Mouse (Mus musculus): Measurements from ENCODE around the gene Pno1. TPM values are rescaled to one million over a fixed set of nuclear protein-coding genes. Genes with fewer than 3 reads are reported as not detected.
"Not testable (repeated sequence)": the region's sequence is repeated elsewhere in the genome, so short reads cannot be mapped to it uniquely, and the experiment has no call there.

Gene Pno1
- 72.7 and 76.4 TPM in 2 replicates for polyA plus RNA-seq (2014; fragmentation: Nextera tagmentation; extraction: Ambion mirVana)

DNA sequence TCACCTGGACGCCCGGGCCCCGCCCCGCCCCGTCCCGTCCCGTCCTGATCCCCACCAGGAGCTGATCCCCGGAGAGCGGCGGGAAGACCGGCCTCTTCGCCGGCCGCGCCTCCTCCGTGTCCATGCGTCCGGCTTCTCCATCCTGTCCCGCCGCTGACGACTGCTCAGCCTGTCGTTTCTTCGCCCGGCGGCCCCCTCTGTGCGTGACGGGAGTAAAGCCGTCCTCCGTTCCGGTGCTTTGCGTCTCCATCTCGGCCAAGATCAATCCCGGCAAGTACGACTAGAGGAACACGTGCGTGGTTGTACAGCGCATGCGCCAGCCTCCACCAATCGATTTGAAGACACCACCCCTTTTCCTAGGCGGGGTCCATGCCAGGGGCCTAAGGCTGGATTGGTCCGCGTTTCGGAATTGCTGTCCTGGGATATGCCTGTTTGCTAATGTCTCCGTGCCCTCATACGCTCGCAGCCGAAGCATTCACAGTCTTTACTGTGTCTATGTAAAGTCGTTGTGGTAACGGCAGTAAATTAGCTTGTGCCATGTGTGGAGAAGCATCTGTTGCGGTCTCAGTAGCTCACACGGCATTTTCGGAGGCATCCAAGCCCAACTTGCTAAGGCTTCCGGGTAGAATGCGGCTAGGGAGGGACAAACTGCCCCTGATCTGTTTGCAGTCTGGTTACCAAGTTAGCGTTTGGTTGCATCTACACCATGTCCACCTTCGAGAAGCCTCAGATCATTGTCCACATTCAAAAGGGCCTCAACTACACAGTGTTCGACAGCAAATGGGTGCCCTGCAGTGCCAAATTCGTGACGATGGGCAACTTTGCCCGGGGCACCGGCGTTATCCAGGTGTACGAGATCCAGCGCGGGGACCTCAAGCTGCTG lies at the start of gene Pno1:
Gene Pno1, minus strand, starts transcription at position 311 of the 883 bp plus-strand sequence.
- Histone ChIP-seq H3K4me2 (replicated peaks; ENCODE audit: low read depth, low read length) (peak within 1 kb of the TSS; percentile 65), H3K9ac (replicated peaks; ENCODE audit: low read depth, low read length) (peak within 1 kb of the TSS; percentile 69), H3K27me3 (ENCODE audit: control insufficient read depth, insufficient read depth, low read length) (no peaks in the 10 kb centered on the region), H3K4me3 (ENCODE audit: low read depth, low read length) (peak within 1 kb of the TSS; percentile 85), H3K4me1 (ENCODE audit: control insufficient read depth, insufficient read depth, low read length) (peaks cover 13% of the 10 kb centered on the region; the same call in 1 of the 2 replicates), H3K36me3 (ENCODE audit: control insufficient read depth, insufficient read depth, low read length) (peaks cover 9% of the 10 kb centered on the region; the same call in 1 of the 2 replicates), H3K27ac (ENCODE audit: low read length) (peak within 1 kb of the TSS; percentile 72), H3K9me3 (ENCODE audit: control insufficient read depth, low read depth, low read length) (no peaks in the 10 kb centered on the region)
- under 1% methylated on average over 65 of the region's 65 CpGs for WGBS
- ATAC-seq (ENCODE audit: insufficient number of reproducible peaks, insufficient read depth, low FRiP score, low read depth), result peak; percentile 98

DNA sequence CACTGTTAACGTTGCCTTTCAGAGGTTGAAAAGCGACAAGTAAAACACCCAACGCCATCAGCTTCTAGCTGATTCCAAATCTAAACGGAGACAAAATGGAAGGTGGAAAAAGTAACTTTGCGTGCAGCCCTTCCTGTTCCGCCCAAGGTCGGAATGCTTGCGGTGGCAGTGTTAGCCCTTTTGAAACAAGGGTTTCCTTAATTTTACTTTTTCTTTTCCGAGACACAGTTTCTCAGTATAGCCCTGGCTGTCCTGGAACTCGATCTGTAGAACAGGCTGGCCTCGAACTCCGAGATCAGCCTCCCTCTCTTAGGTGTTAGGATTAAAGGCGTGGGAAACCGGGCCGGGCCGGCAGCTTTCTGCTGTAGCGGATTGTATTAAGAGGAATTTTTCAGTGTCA lies 46.5 kb upstream of the Pno1 start:
- WGBS, result under 1% methylated on average over 17 of the region's 17 CpGs
- Histone ChIP-seq H3K36me3 (ENCODE audit: control insufficient read depth, insufficient read depth, low read length) (no peaks in the 10 kb centered on the region), H3K27ac (ENCODE audit: low read length) (peak overlapping the region; percentile 78), H3K27me3 (ENCODE audit: control insufficient read depth, insufficient read depth, low read length) (no peaks in the 10 kb centered on the region), H3K4me3 (ENCODE audit: low read depth, low read length) (peak overlapping the region; percentile 61), H3K9ac (replicated peaks; ENCODE audit: low read depth, low read length) (peak overlapping the region; percentile 66), H3K4me2 (replicated peaks; ENCODE audit: low read depth, low read length) (peak overlapping the region; percentile 67), H3K9me3 (ENCODE audit: control insufficient read depth, low read depth, low read length) (no peaks in the 10 kb centered on the region), H3K4me1 (ENCODE audit: control insufficient read depth, insufficient read depth, low read length) (peaks cover 3% of the 10 kb centered on the region; the same call in 1 of the 2 replicates)
- ATAC-seq (ENCODE audit: insufficient number of reproducible peaks, insufficient read depth, low FRiP score, low read depth), result 0 out of 2 replicates have a peak, but pooled peaks have one; percentile 24

DNA sequence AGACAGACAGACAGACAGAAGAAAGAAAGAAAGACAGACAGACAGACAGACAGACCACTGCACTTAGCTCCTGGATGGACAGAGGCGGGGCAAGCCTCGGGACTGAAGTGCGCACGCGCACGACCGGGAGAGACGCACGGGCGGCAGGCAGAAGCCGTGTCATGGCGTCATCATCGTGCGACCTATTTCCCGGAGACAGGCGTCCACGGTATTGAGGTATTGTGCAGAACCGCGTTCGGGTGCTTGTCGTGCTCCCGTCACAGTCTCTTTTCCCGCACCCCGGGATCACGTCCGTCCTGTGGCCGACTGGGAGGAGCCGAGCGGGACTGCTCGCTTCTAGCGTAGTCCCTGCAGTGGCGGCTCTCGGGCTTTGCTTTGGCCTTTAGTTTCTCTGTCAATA lies 46.1 kb upstream of the Pno1 start, which contains the start of gene C1d:
Gene C1d, plus strand, starts transcription at position 137 of the 400 bp plus-strand sequence.
- H3K9me3 ChIP-seq (ENCODE audit: control insufficient read depth, low read depth, low read length), result no peaks in the 10 kb centered on the region
- H3K4me2 ChIP-seq (replicated peaks; ENCODE audit: low read depth, low read length), result peak within 1 kb of the TSS; percentile 67
- no peaks in the 10 kb centered on the region for H3K27me3 ChIP-seq (ENCODE audit: control insufficient read depth, insufficient read depth, low read length)
- H3K9ac ChIP-seq (replicated peaks; ENCODE audit: low read depth, low read length), result peak within 1 kb of the TSS; percentile 66
- peak within 1 kb of the TSS; percentile 61 for H3K4me3 ChIP-seq (ENCODE audit: low read depth, low read length)
- peak; percentile 90 for ATAC-seq (ENCODE audit: insufficient number of reproducible peaks, insufficient read depth, low FRiP score, low read depth)
- 1% methylated on average over 33 of the region's 33 CpGs for WGBS
- peaks cover 3% of the 10 kb centered on the region; the same call in 1 of the 2 replicates for H3K4me1 ChIP-seq (ENCODE audit: control insufficient read depth, insufficient read depth, low read length)
- no peaks in the 10 kb centered on the region for H3K36me3 ChIP-seq (ENCODE audit: control insufficient read depth, insufficient read depth, low read length)
- H3K27ac ChIP-seq (ENCODE audit: low read length), result peak within 1 kb of the TSS; percentile 78

DNA sequence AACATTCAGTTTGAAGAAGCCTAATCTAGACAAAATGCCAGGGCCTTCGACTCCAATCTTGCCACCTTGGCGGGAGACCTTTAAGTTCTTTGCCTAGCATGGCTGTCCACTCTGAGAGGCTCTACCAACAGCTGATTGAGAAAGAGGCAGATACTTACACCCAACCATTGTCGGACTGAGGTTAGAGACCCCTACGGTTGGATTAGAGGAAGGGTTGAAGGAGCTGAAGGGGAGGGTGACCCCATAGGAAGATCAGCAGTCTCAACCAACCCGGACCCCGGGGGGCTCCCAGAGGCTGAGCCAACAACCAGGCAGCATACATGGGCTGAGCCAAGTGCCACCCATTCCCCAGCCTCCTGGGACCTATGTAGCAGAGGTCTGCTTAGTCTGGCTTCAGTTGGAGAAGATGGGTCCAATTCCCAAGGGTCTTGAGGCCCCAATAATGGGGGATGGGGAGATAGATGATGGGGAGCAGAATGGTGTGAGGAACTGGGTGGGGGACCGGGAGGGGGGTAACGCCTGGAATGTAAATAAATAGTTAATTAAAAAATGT lies 45.5 kb upstream of the Pno1 start:
- peak; percentile 54; the same call in 1 of the 2 replicates for ATAC-seq (ENCODE audit: insufficient number of reproducible peaks, insufficient read depth, low FRiP score, low read depth)
- H3K36me3 ChIP-seq (ENCODE audit: control insufficient read depth, insufficient read depth, low read length), result no peaks in the 10 kb centered on the region
- no peak overlapping the region for H3K27ac ChIP-seq (ENCODE audit: low read length)
- H3K4me1 ChIP-seq (ENCODE audit: control insufficient read depth, insufficient read depth, low read length), result peaks cover 3% of the 10 kb centered on the region; the same call in 1 of the 2 replicates
- H3K9me3 ChIP-seq (ENCODE audit: control insufficient read depth, low read depth, low read length), result no peaks in the 10 kb centered on the region
- H3K4me2 ChIP-seq (replicated peaks; ENCODE audit: low read depth, low read length), result peak overlapping the region; percentile 67
- H3K9ac ChIP-seq (replicated peaks; ENCODE audit: low read depth, low read length), result peak overlapping the region; percentile 66; the same call in 1 of the 2 replicates
- WGBS, result 57% methylated on average over 8 of the region's 8 CpGs
- H3K4me3 ChIP-seq (ENCODE audit: low read depth, low read length), result peak overlapping the region; percentile 61
- no peaks in the 10 kb centered on the region for H3K27me3 ChIP-seq (ENCODE audit: control insufficient read depth, insufficient read depth, low read length)

DNA sequence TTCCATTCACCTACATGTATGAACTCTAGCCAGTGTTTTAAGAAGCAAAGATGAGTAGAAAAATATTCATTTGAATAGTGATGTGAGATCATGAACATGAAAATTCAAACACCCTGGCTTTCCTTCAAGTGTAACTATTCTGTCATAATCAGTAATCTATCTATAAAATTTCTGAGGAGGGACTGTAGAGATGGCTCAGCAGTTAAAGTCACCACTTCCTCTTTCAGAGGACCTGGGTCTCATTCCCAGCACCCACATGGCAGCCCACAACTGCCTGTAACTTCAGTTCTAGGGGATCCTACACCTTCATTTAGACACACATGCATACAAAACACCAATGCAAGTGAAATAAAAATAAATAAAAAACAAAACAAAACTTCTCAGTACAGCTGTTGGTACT lies 37.3 kb upstream of the Pno1 start:
- H3K27me3 ChIP-seq (ENCODE audit: control insufficient read depth, insufficient read depth, low read length), result no peaks in the 10 kb centered on the region
- no peaks in the 10 kb centered on the region for H3K36me3 ChIP-seq (ENCODE audit: control insufficient read depth, insufficient read depth, low read length)
- no peaks in the 10 kb centered on the region for H3K9me3 ChIP-seq (ENCODE audit: control insufficient read depth, low read depth, low read length)
- no peak for ATAC-seq (ENCODE audit: insufficient number of reproducible peaks, insufficient read depth, low FRiP score, low read depth)
- H3K4me3 ChIP-seq (ENCODE audit: low read depth, low read length), result no peak overlapping the region
- no peak overlapping the region for H3K27ac ChIP-seq (ENCODE audit: low read length)
- H3K9ac ChIP-seq (replicated peaks; ENCODE audit: low read depth, low read length), result no peak overlapping the region
- H3K4me2 ChIP-seq (replicated peaks; ENCODE audit: low read depth, low read length), result no peak overlapping the region
- H3K4me1 ChIP-seq (ENCODE audit: control insufficient read depth, insufficient read depth, low read length), result no peaks in the 10 kb centered on the region

DNA sequence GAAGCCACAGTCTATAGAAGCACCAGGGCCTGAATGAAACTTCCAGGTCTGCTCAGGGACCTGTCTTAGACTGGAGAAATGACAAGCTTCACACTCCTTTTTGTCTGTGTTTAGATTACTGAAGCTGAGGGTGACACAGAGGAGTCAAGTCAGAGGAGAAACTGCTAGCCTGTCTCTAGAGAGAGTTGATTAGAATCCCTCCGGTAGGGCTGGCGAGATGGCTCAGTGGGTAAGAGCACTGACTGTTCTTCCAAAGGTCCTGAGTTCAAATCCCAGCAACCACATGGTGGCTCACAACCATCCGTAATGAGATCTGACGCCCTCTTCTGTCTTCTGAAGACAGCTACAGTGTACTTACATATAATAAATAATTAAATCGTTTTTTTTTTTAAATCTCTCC lies 27.2 kb upstream of the Pno1 start:
- ATAC-seq (ENCODE audit: insufficient number of reproducible peaks, insufficient read depth, low FRiP score, low read depth); H3K27me3 ChIP-seq (ENCODE audit: control insufficient read depth, insufficient read depth, low read length); H3K4me3 ChIP-seq (ENCODE audit: low read depth, low read length); H3K9me3 ChIP-seq (ENCODE audit: control insufficient read depth, low read depth, low read length); H3K4me1 ChIP-seq (ENCODE audit: control insufficient read depth, insufficient read depth, low read length); H3K27ac ChIP-seq (ENCODE audit: low read length); H3K36me3 ChIP-seq (ENCODE audit: control insufficient read depth, insufficient read depth, low read length); H3K4me2 ChIP-seq (replicated peaks; ENCODE audit: low read depth, low read length); H3K9ac ChIP-seq (replicated peaks; ENCODE audit: low read depth, low read length): not testable (repeated sequence)
- WGBS, result 91% methylated on average over 5 of the region's 5 CpGs

DNA sequence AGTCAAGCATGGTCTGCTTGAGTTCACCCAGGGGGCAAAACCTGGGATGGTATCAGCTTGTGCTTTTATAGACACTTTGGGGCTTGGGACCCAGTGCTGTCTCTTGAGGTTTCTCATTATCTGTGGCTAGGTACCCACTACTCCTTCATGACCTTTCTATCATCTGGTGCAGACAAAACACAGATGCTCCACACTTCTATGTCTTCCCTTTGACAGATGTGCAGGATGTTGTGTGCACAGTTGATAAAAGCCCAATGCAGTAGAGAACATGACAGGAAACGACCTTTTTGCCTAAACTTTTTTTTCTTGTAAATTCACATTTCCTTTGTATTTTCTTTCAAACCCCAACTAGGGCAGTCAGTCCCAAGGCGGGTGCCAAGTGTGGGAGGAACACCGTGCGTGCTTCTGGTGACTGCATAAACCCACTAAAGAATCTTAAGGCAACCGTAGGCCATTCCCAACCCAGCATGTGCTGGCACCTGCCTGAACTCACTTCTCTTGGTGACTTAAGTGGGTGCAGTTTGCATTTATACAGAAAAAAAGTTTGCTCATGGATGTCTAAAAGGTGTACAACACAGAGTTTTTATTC lies 25.2 kb upstream of the Pno1 start:
- H3K4me1 ChIP-seq (ENCODE audit: control insufficient read depth, insufficient read depth, low read length), result no peaks in the 10 kb centered on the region
- H3K4me2 ChIP-seq (replicated peaks; ENCODE audit: low read depth, low read length), result no peak overlapping the region
- H3K36me3 ChIP-seq (ENCODE audit: control insufficient read depth, insufficient read depth, low read length), result peaks cover 9% of the 10 kb centered on the region; the same call in 1 of the 2 replicates
- no peaks in the 10 kb centered on the region for H3K9me3 ChIP-seq (ENCODE audit: control insufficient read depth, low read depth, low read length)
- ATAC-seq (ENCODE audit: insufficient number of reproducible peaks, insufficient read depth, low FRiP score, low read depth), result no peak
- H3K9ac ChIP-seq (replicated peaks; ENCODE audit: low read depth, low read length), result no peak overlapping the region
- 74% methylated on average over 5 of the region's 5 CpGs for WGBS
- no peak overlapping the region for H3K4me3 ChIP-seq (ENCODE audit: low read depth, low read length)
- no peaks in the 10 kb centered on the region for H3K27me3 ChIP-seq (ENCODE audit: control insufficient read depth, insufficient read depth, low read length)
- no peak overlapping the region for H3K27ac ChIP-seq (ENCODE audit: low read length)

DNA sequence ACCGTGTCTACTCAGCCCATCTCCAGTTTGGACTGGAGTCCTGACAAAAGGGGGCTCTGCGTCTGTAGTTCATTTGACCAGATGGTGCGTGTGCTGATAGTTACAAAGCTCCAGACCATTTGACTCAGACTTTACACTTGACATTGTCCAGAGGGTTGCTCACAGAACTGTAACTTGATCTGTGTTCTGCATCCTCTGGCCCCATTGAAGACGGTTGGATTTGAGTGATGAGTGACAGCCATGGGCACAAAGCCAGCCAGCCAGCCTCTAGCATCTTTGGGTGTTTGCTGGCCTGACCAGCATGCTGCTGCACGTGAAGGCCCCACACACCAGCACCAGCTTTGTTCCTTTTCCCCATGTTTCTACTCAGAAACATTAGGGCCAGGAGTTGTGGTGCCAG lies 21.4 kb upstream of the Pno1 start:
- WGBS, result 55% methylated on average over 5 of the region's 5 CpGs
- no peak for ATAC-seq (ENCODE audit: insufficient number of reproducible peaks, insufficient read depth, low FRiP score, low read depth)
- Histone ChIP-seq H3K27ac (ENCODE audit: low read length) (no peak overlapping the region), H3K4me1 (ENCODE audit: control insufficient read depth, insufficient read depth, low read length) (no peaks in the 10 kb centered on the region), H3K4me2 (replicated peaks; ENCODE audit: low read depth, low read length) (no peak overlapping the region), H3K9ac (replicated peaks; ENCODE audit: low read depth, low read length) (no peak overlapping the region), H3K27me3 (ENCODE audit: control insufficient read depth, insufficient read depth, low read length) (no peaks in the 10 kb centered on the region), H3K36me3 (ENCODE audit: control insufficient read depth, insufficient read depth, low read length) (peaks cover 13% of the 10 kb centered on the region), H3K9me3 (ENCODE audit: control insufficient read depth, low read depth, low read length) (no peaks in the 10 kb centered on the region), H3K4me3 (ENCODE audit: low read depth, low read length) (no peak overlapping the region)

Measured in stomach, embryonic 14.5 days (tissue).